Mouse (Mus musculus): ENCODE measurements at regions not wholly inside any gene's neighbourhood (a gene's known extent, or its start where the extent isn't known, plus 50 kb on each side); places are given as distances from the start of the nearest gene placed in this dataset.
"Not testable (repeated sequence)": the region's sequence is repeated elsewhere in the genome, so short reads cannot be mapped to it uniquely, and the experiment has no call there.

- TF ChIP-seq CTCF (IDR thresholded peaks at IDR 0.05; ENCODE audit: borderline replicate concordance, insufficient read depth, low read length); POLR2A (IDR thresholded peaks at IDR 0.05; ENCODE audit: low read depth, low read length): not testable (repeated sequence)
Observed at GRCm38 (mm10) chr12:21778308-21778707, 360.9 kb upstream of the Ywhaq start.

All from embryonic fibroblast, embryonic 13.5 days (primary cell).